Mouse (Mus musculus) stomach, embryonic 16.5 days (tissue): ENCODE results near the gene Cyp8b1. TPM values are rescaled to one million over a fixed set of nuclear protein-coding genes. Genes with fewer than 3 reads are reported as not detected.

Source experiments
- ATAC-seq: fragments of 200-750 bp; cut with Nextera tagmentation; 2 replicates; pipeline ENCODE4 v1.8.0; 2017; ENCODE audit warnings: moderate number of reproducible peaks, moderate TSS enrichment; ENCODE audit not compliant: insufficient read depth, low FRiP score
- H3K27ac ChIP-seq: fragments of 300-500 bp; sonication (generic); 2 replicates; pipeline ENCODE4 v1.5.1; 2014; ENCODE audit warnings: low read length
- H3K27me3 ChIP-seq: fragments of 300-500 bp; sonication (generic); 2 replicates; pipeline ENCODE4 v1.6.1; 2014; ENCODE audit warnings: low read length, control low read depth, mixed read lengths; ENCODE audit not compliant: control insufficient read depth, insufficient read depth
- H3K36me3 ChIP-seq: fragments of 300-500 bp; sonication (generic); 2 replicates; pipeline ENCODE4 v1.6.1; 2014; ENCODE audit warnings: low read length; ENCODE audit not compliant: control insufficient read depth, insufficient read depth
- H3K4me1 ChIP-seq: fragments of 300-500 bp; sonication (generic); 2 replicates; pipeline ENCODE4 v1.6.1; 2014; ENCODE audit warnings: low read length, control low read depth, mixed read lengths; ENCODE audit not compliant: control insufficient read depth, insufficient read depth
- H3K4me2 ChIP-seq: fragments of 300-500 bp; sonication (generic); 2 replicates; pipeline ENCODE4 v1.6.1; 2014; ENCODE audit warnings: low read depth, low read length, mixed read lengths
- H3K4me3 ChIP-seq: fragments of 300-500 bp; sonication (generic); replicated peaks from 2 replicates; pipeline ENCODE4 v1.5.1; 2014; ENCODE audit warnings: mild to moderate bottlenecking, low read length
- H3K9ac ChIP-seq: fragments of 300-500 bp; sonication (generic); 2 replicates; pipeline ENCODE4 v1.6.1; 2014; ENCODE audit warnings: low read length
- H3K9me3 ChIP-seq: fragments of 300-500 bp; sonication (generic); replicated peaks from 2 replicates; pipeline ENCODE4 v1.6.1; 2016; ENCODE audit warnings: low read length, control low read depth; ENCODE audit not compliant: control insufficient read depth
- WGBS: fragments of 180-500 bp; shearing (Covaris S2); extraction: QIAGEN DNeasy Blood & Tissue Kit; methylation state at CpG from one replicate; pipeline ENCODE4 v1.1.7; 2014; 5-methylcytosine and 5-hydroxymethylcytosine counted together
- polyA plus RNA-seq: library from polyadenylated mRNA; unstranded; fragments of >200 nt; fragmentation: Nextera tagmentation; extraction: Ambion mirVana; gene quantifications from 2 replicates; pipeline ENCODE4 v1.2.1, GENCODE M21; 2015

Gene Cyp8b1
- polyA plus RNA-seq, 1 experiment from 2014 or later = 0.35 TPM

DNA sequence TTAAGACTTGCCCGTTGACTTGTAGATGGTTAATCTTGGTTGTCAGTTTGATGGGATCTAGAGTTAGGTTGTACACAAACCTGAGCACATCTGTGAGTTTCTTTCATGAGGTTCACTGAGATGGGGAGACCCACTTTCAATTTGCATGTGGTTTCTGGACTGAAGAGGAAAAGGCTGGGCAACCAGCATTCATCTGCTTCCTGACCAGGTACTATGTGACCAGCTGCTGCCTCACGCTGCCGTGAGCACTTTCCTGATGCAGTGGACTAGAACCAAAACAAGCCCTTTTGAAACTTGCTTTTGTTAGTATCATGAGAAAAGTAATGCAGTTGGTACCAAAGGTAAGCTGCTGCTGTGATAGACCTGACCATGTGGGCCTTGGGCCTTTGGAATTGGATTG, 26.9 kb upstream of the Cyp8b1 start:
- no peaks in the 10 kb centered on the region for H3K27me3 ChIP-seq
- no peak overlapping the region for H3K4me3 ChIP-seq
- H3K4me2 ChIP-seq = no peak overlapping the region
- WGBS = 82% methylated on average over 3 of the region's 3 CpGs
- no peak overlapping the region for H3K9ac ChIP-seq
- no peaks in the 10 kb centered on the region for H3K9me3 ChIP-seq
- no peaks in the 10 kb centered on the region for H3K36me3 ChIP-seq
- ATAC-seq = no peak
- H3K27ac ChIP-seq = no peak overlapping the region
- no peaks in the 10 kb centered on the region for H3K4me1 ChIP-seq

- H3K4me1 ChIP-seq = no peaks in the 10 kb centered on the region
- H3K27ac ChIP-seq = no peak overlapping the region
- H3K4me2 ChIP-seq = peak overlapping the region; percentile 51
- 52% methylated on average over 21 of the region's 21 CpGs for WGBS
- ATAC-seq = 0 out of 2 replicates have a peak, but pooled peaks have one; percentile 44
- H3K4me3 ChIP-seq = peak overlapping the region; percentile 49
- H3K9me3 ChIP-seq = no peaks in the 10 kb centered on the region
- H3K9ac ChIP-seq = peak overlapping the region; percentile 69
- no peaks in the 10 kb centered on the region; the same call in 1 of the 2 replicates for H3K27me3 ChIP-seq
- H3K36me3 ChIP-seq = no peaks in the 10 kb centered on the region
Measured at GRCm38 (mm10) chr9:121937944-121938355, 21.8 kb upstream of the Cyp8b1 start.

DNA sequence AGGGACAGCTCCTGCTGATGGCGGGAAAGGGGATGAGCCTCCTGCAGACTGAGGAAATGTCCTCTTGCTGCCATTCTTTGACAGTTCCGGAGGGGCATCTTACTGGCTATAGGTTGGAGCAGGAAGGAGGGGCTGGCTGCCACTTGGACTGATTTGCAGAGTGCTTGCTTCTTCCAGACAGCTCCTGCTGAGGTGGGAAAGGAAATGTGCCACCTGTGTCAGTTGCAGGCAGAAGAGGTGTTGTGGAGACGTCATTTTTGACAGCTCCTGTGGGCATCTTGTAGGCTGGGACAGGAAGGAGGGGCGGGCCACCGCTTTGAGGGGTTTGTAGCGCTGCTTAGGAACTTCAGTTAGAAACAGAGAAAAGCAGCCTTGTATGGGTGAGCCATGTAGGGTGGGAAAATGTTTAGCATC, 21.4 kb upstream of the Cyp8b1 start:
- H3K4me1 ChIP-seq = no peaks in the 10 kb centered on the region
- H3K27ac ChIP-seq = no peak overlapping the region
- 48% methylated on average over 6 of the region's 6 CpGs for WGBS
- ATAC-seq = no peak
- no peaks in the 10 kb centered on the region; the same call in 1 of the 2 replicates for H3K27me3 ChIP-seq
- no peaks in the 10 kb centered on the region for H3K36me3 ChIP-seq
- no peaks in the 10 kb centered on the region for H3K9me3 ChIP-seq
- H3K9ac ChIP-seq = peak overlapping the region; percentile 69
- peak overlapping the region; percentile 49 for H3K4me3 ChIP-seq
- peak overlapping the region; percentile 51 for H3K4me2 ChIP-seq

DNA sequence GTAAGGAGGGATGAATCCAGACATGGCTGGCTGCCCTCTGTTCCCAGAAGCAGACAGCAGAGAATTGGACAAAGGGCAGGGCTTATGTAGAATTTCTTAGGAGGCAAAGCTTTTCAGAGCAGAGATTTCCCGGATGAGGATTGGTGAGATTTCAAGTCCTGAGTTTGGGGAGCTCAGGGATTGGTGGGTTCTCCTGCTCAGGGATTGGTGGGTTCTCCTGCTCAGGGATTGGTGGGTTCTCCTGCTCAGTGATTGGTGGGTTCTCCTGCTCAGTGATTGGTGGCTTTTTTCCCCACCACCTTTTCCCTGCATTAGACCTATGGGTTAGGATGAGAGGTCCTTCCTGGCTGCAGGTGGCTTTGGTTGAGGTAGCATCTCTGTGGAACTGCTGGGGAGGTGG, 20.8 kb upstream of the Cyp8b1 start:
- H3K27ac ChIP-seq = no peak overlapping the region

GRCm38 (mm10) chr9:121934856-121935255, 18.8 kb upstream of the Cyp8b1 start:
- H3K36me3 ChIP-seq = no peaks in the 10 kb centered on the region
- 83% methylated on average over 4 of the region's 4 CpGs for WGBS
- no peaks in the 10 kb centered on the region; the same call in 1 of the 2 replicates for H3K27me3 ChIP-seq
- H3K27ac ChIP-seq = no peak overlapping the region
- no peak overlapping the region for H3K4me3 ChIP-seq
- H3K9ac ChIP-seq = no peak overlapping the region
- no peaks in the 10 kb centered on the region for H3K4me1 ChIP-seq
- H3K4me2 ChIP-seq = no peak overlapping the region
- no peaks in the 10 kb centered on the region for H3K9me3 ChIP-seq
- no peak for ATAC-seq

More for the DNA sequence above, 20.8 kb upstream of the Cyp8b1 start:
- ATAC-seq = no peak
- no peak overlapping the region for H3K4me3 ChIP-seq
- no peaks in the 10 kb centered on the region for H3K36me3 ChIP-seq
- H3K27me3 ChIP-seq = no peaks in the 10 kb centered on the region; the same call in 1 of the 2 replicates
- no peak overlapping the region for H3K4me2 ChIP-seq
- H3K4me1 ChIP-seq = no peaks in the 10 kb centered on the region
- no peak overlapping the region for H3K9ac ChIP-seq
- H3K9me3 ChIP-seq = no peaks in the 10 kb centered on the region
- 74% methylated on average over 1 of the region's 1 CpGs for WGBS

- Histone ChIP-seq H3K4me1 (no peaks in the 10 kb centered on the region), H3K4me2 (no peak overlapping the region), H3K9me3 (no peaks in the 10 kb centered on the region), H3K9ac (no peak overlapping the region), H3K27me3 (no peaks in the 10 kb centered on the region), H3K4me3 (no peak overlapping the region), H3K27ac (no peak overlapping the region), H3K36me3 (no peaks in the 10 kb centered on the region)
- WGBS = 23% methylated on average over 2 of the region's 2 CpGs
- ATAC-seq = no peak
Measured at GRCm38 (mm10) chr9:121928498-121928897, 12.4 kb upstream of the Cyp8b1 start.

DNA sequence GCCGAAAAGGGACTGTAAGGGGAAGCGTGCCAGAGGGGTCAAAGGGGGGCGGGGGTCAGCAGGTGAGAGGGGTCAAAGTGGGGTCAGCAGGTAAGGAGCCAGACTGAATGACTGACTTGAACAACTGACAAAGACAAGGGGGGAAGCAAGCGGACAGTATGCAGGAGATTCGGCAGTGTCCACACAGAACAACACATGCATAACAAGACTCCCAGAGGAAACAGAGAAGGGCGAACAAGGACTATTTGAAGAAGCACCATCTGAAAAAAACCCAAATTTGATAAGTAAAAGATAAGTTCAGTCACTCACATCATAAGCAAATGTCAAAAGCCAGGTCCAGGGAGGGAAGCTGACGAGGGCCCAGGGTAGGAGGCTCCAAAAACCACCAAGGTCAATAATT, 11.6 kb upstream of the Cyp8b1 start:
- H3K4me1 ChIP-seq = no peaks in the 10 kb centered on the region
- H3K36me3 ChIP-seq = no peaks in the 10 kb centered on the region
- ATAC-seq = no peak
- H3K27ac ChIP-seq = no peak overlapping the region
- WGBS = 70% methylated on average over 7 of the region's 7 CpGs
- no peaks in the 10 kb centered on the region for H3K27me3 ChIP-seq
- no peak overlapping the region for H3K9ac ChIP-seq
- H3K4me3 ChIP-seq = no peak overlapping the region
- no peak overlapping the region for H3K4me2 ChIP-seq
- H3K9me3 ChIP-seq = no peaks in the 10 kb centered on the region

DNA sequence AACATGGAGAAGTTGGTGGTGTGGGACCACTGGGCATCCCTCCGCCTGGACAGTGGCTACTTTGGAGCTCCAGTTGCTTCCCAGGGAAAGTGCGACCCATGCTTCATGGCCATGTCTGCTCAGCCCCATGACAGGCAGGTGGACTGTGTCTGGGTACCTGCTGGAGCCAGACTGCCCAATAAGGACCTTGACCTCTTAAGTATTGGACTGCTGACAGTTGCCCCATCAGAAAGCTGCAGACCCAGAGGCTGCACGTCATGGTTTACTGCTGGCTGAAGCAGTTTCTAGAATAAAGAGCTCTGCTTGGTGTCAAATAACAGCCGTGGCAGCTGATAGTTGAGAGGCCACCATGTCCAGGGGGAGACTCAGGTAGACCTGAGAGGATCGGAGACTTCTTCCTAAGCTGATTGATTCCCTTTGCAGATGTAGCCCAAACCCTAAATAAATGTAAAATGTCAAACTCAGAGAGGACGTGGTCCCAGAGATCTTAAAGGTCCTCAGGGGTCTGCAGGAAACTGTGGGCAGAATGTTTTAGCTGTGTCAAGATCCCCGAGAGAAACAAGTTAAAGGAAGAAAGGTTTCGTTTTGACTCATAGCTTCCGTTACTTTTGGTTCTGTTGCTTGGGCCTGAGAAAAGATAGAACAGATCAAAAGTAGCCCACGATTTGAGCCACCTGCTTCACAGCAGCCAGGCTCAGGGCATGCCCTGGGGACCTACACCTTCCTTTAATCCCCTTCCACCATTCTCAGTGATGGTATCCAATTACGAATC, 10.7 kb upstream of the Cyp8b1 start:
- H3K36me3 ChIP-seq = no peaks in the 10 kb centered on the region
- H3K4me2 ChIP-seq = no peak overlapping the region
- 44% methylated on average over 11 of the region's 11 CpGs for WGBS
- no peaks in the 10 kb centered on the region for H3K27me3 ChIP-seq
- no peak overlapping the region for H3K27ac ChIP-seq
- H3K9me3 ChIP-seq = no peaks in the 10 kb centered on the region
- no peak overlapping the region for H3K4me3 ChIP-seq
- no peak for ATAC-seq
- no peaks in the 10 kb centered on the region for H3K4me1 ChIP-seq
- H3K9ac ChIP-seq = no peak overlapping the region

- Histone ChIP-seq H3K27ac (no peak overlapping the region), H3K27me3 (no peaks in the 10 kb centered on the region), H3K36me3 (no peaks in the 10 kb centered on the region), H3K4me1 (no peaks in the 10 kb centered on the region), H3K9ac (no peak overlapping the region), H3K4me3 (no peak overlapping the region), H3K4me2 (no peak overlapping the region), H3K9me3 (no peaks in the 10 kb centered on the region)
- ATAC-seq = no peak
- 60% methylated on average over 8 of the region's 8 CpGs for WGBS
Measured at GRCm38 (mm10) chr9:121925959-121926358, 9.9 kb upstream of the Cyp8b1 start.
